Mouse (Mus musculus): Measurements from ENCODE around the gene Sucnr1.
A peak's percentile ranks its signal among the peaks of the same experiment; 100 is the strongest.

Gene Sucnr1

GRCm38 (mm10) chr3:60111889-60112646 is 30.4 kb downstream of the Sucnr1 start:
- DNase-seq (ENCODE audit: low read depth, low spot score) = peak; percentile 26

- DNase-seq (ENCODE audit: low read depth, low spot score) = no peak
Measured at GRCm38 (mm10) chr3:60114571-60114970, 32.9 kb downstream of the Sucnr1 start.

- DNase-seq (ENCODE audit: low read depth, low spot score) = no peak
Measured at GRCm38 (mm10) chr3:60121449-60121848, 39.8 kb downstream of the Sucnr1 start.

GRCm38 (mm10) chr3:60123859-60124794 is 42.5 kb downstream of the Sucnr1 start:
- no peak for DNase-seq (ENCODE audit: low read depth, low spot score)

- no peak for DNase-seq (ENCODE audit: low read depth, low spot score)
Measured at GRCm38 (mm10) chr3:60126564-60126963, 44.9 kb downstream of the Sucnr1 start.

- no peak for DNase-seq (ENCODE audit: low read depth, low spot score)
Measured at GRCm38 (mm10) chr3:60128282-60128681, 46.6 kb downstream of the Sucnr1 start.

- DNase-seq (ENCODE audit: low read depth, low spot score) = no peak
Measured at GRCm38 (mm10) chr3:60135801-60136200, 54.1 kb downstream of the Sucnr1 start.

Measured in embryo, embryonic 11.5 days (tissue).